Mouse (Mus musculus): ENCODE results near the gene Ttc13.

DNA sequence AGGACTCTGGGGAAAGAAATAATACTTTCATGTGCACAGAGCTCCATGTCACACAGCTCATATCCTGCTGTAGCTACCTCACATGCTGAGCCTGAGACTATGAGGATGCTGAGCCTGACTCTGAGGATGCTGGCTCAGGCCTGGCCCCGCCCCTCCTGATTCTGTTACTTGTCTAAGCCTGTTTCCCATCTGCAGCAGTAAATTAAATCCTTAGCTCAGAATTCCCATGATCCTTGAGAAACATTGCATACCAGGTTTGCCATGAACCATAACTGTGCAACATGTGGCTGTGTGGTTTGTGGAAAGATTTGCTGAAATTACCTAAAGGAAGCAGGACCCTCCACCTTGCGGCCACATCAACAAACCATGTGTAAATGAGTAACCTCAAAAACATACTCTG, 49.4 kb downstream of the Ttc13 start:
- TF ChIP-seq POLR2A (IDR thresholded peaks at IDR 0.05; ENCODE audit: insufficient read length, low read depth) = no peak
- no peak for TF ChIP-seq TCF12 (IDR thresholded peaks at IDR 0.05; ENCODE audit: insufficient read depth, poor library complexity, severe bottlenecking)
- TF ChIP-seq TCF3 (IDR thresholded peaks at IDR 0.05; ENCODE audit: insufficient read length, low read depth) = no peak
- TF ChIP-seq E2F4 (IDR thresholded peaks at IDR 0.05; ENCODE audit: insufficient read depth) = no peak
- no peak for TF ChIP-seq USF1 (IDR thresholded peaks at IDR 0.05; ENCODE audit: low read depth)
- no peak for TF ChIP-seq MAX (IDR thresholded peaks at IDR 0.05; ENCODE audit: low read depth)
